Mouse (Mus musculus): ENCODE data around the gene Lyzl4.

Gene Lyzl4

GRCm38 (mm10) chr9:121642001-121642400 lies at the start of gene Lyzl4:
TSS of gene Lyzl4 (minus strand) at chr9:121642096.
- DNase-seq (ENCODE audit: low spot score), result peak; percentile 70

GRCm38 (mm10) chr9:121690734-121691133 lies 48.8 kb upstream of the Lyzl4 start:
- DNase-seq (ENCODE audit: low spot score), result no peak

GRCm38 (mm10) chr9:121690200-121690651 lies 48.3 kb upstream of the Lyzl4 start:
- DNase-seq (ENCODE audit: low spot score), result no peak

GRCm38 (mm10) chr9:121684702-121685101 lies 42.8 kb upstream of the Lyzl4 start:
- DNase-seq (ENCODE audit: low spot score), result no peak

GRCm38 (mm10) chr9:121682037-121682680 lies 40.3 kb upstream of the Lyzl4 start:
- no peak for DNase-seq (ENCODE audit: low spot score)

- no peak for DNase-seq (ENCODE audit: low spot score)
Observed at GRCm38 (mm10) chr9:121681191-121681590, 39.3 kb upstream of the Lyzl4 start.

- DNase-seq (ENCODE audit: low spot score), result no peak
Observed at GRCm38 (mm10) chr9:121679549-121679948, 37.7 kb upstream of the Lyzl4 start.

- no peak for DNase-seq (ENCODE audit: low spot score)
Observed at GRCm38 (mm10) chr9:121677476-121677875, 35.6 kb upstream of the Lyzl4 start.

GRCm38 (mm10) chr9:121677069-121677468 lies 35.2 kb upstream of the Lyzl4 start:
- no peak for DNase-seq (ENCODE audit: low spot score)

- no peak for DNase-seq (ENCODE audit: low spot score)
Observed at GRCm38 (mm10) chr9:121675556-121675955, 33.7 kb upstream of the Lyzl4 start.

GRCm38 (mm10) chr9:121675011-121675410 lies 33.1 kb upstream of the Lyzl4 start:
- DNase-seq (ENCODE audit: low spot score), result no peak

- DNase-seq (ENCODE audit: low spot score), result no peak
Observed at GRCm38 (mm10) chr9:121673716-121674115, 31.8 kb upstream of the Lyzl4 start.

GRCm38 (mm10) chr9:121672311-121672710 lies 30.4 kb upstream of the Lyzl4 start:
- DNase-seq (ENCODE audit: low spot score), result no peak

- DNase-seq (ENCODE audit: low spot score), result no peak
Observed at GRCm38 (mm10) chr9:121671300-121671699, 29.4 kb upstream of the Lyzl4 start.

- peak; percentile 75 for DNase-seq (ENCODE audit: low spot score)
Observed at GRCm38 (mm10) chr9:121669348-121669791, 27.5 kb upstream of the Lyzl4 start.

GRCm38 (mm10) chr9:121667822-121668221 lies 25.9 kb upstream of the Lyzl4 start:
- no peak for DNase-seq (ENCODE audit: low spot score)

- DNase-seq (ENCODE audit: low spot score), result no peak
Observed at GRCm38 (mm10) chr9:121666957-121667630, 25.2 kb upstream of the Lyzl4 start.

GRCm38 (mm10) chr9:121664104-121664503 lies 22.2 kb upstream of the Lyzl4 start:
- DNase-seq (ENCODE audit: low spot score), result no peak

GRCm38 (mm10) chr9:121663467-121663866 lies 21.6 kb upstream of the Lyzl4 start:
- no peak for DNase-seq (ENCODE audit: low spot score)

GRCm38 (mm10) chr9:121659791-121660190 lies 17.9 kb upstream of the Lyzl4 start:
- no peak for DNase-seq (ENCODE audit: low spot score)

- no peak for DNase-seq (ENCODE audit: low spot score)
Observed at GRCm38 (mm10) chr9:121658248-121658647, 16.4 kb upstream of the Lyzl4 start.

GRCm38 (mm10) chr9:121657143-121657542 lies 15.2 kb upstream of the Lyzl4 start:
- no peak for DNase-seq (ENCODE audit: low spot score)

GRCm38 (mm10) chr9:121656322-121656721 lies 14.4 kb upstream of the Lyzl4 start:
- DNase-seq (ENCODE audit: low spot score), result no peak

- no peak for DNase-seq (ENCODE audit: low spot score)
Observed at GRCm38 (mm10) chr9:121653668-121654067, 11.8 kb upstream of the Lyzl4 start.

Measured in testis, postnatal 14 days (tissue).